ENCODE assay signal across 8 mouse cellular contexts in the genomic region with DNA sequence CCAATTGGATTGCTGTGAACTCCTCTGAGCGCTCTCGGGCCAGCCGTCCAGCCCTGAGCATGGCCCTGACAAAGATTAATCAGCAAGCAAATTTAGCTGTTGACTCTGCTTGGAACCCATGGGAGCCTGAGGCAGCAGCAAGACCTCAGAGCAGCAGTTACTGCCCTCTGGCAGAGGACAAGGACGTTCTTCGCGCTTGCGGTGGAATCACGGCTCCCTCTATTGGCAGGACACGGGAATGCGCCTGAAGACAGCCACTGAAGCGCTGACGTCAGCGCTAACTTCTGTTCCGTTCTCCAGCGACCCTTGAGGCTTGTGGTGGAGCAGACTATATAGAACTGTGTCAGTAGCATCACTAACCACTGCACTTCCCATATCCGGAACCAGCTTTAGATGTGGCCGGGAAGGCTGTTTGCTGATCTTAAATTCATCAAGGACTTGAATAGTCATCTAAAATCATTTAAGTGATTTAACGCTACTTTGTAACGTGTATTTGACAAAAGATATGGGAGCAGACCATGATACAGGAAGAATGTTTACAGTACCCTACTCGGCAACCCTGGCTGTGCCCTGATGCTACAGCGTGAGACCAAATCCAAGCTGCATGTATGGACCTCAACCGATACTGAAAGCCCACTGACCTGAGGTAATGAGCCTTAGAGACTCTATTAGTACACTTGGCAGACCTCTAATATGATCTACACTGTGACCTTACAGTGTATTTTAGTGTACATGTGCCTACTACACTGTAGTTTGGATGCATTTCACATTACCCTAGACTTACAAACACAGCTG. TPM values are rescaled to one million over a fixed set of nuclear protein-coding genes. Genes with fewer than 3 reads are reported as not detected.
DNase-seq lines count a peak whose midpoint lies in the region; ATAC-seq and TF ChIP-seq lines count a peak whose summit lies in the region.

No protein-coding gene starts in this region.

- peak; percentile 71; the same call in 1 of the 2 replicates for TF ChIP-seq EP300 in ES-Bruce4 (IDR thresholded peaks at IDR 0.05; ENCODE audit: insufficient read depth, low read depth, low read length)

- peak; percentile 100 for TF ChIP-seq CTCF in ES-Bruce4 (IDR thresholded peaks at IDR 0.05; ENCODE audit: low read depth, low read length)
- TF ChIP-seq CTCF in lung, embryonic 14.5 days (IDR thresholded peaks at IDR 0.05; ENCODE audit: low read depth), result peak; percentile 100
- TF ChIP-seq CTCF in thymus, adult 2 months (IDR thresholded peaks at IDR 0.05; ENCODE audit: borderline replicate concordance, control insufficient read depth, extremely low read depth, insufficient read depth, low read length, poor library complexity), result peak; percentile 95

- intact Hi-C loops in heart, postnatal 36 days (cut with DNase I), result loop anchor here (1.0 kb wide), 1 partner anchor 367 kb away; no protein-coding TSS in a partner anchor

- DNase-seq in cerebellum, adult 11-12 months, result peak; percentile 25
- peak; percentile 82 to 88 for DNase-seq in heart, postnatal 36 days
- peak; percentile 57 to 90 for DNase-seq in layer of hippocampus, adult 18-20 months (ENCODE audit: low spot score in 2 of 2)
- DNase-seq in lung, embryonic 14.5 days, result peak; percentile 97
- DNase-seq in ovary, adult 18-20 months (ENCODE audit: low spot score), result peak; percentile 67
- peak; percentile 84 for DNase-seq in thymus, adult 2 months

- no peaks in the 10 kb centered on the region for H3K36me3 ChIP-seq in ES-Bruce4 (ENCODE audit: control insufficient read depth, insufficient read depth, low read length, poor library complexity, severe bottlenecking)
- H3K36me3 ChIP-seq in forebrain, embryonic 16.5 days (ENCODE audit: control insufficient read depth, insufficient read depth), result no peaks in the 10 kb centered on the region
- no peaks in the 10 kb centered on the region for H3K36me3 ChIP-seq in lung, embryonic 14.5 days (ENCODE audit: insufficient read depth)
- H3K36me3 ChIP-seq in thymus, adult 2 months (ENCODE audit: control insufficient read depth, insufficient read depth, low read length), result no peaks in the 10 kb centered on the region

- 21% methylated on average over 22 of the region's 22 CpGs for WGBS in forebrain, embryonic 16.5 days
- WGBS in lung, embryonic 14.5 days, result 16% methylated on average over 22 of the region's 22 CpGs
- WGBS in thymus, adult 2 months, result 10% methylated on average over 22 of the region's 22 CpGs

- peaks cover 3% of the 10 kb centered on the region; the same call in 1 of the 2 replicates for H3K27me3 ChIP-seq in ES-Bruce4 (ENCODE audit: control insufficient read depth, insufficient read depth, low read length, poor library complexity, severe bottlenecking)
- no peaks in the 10 kb centered on the region for H3K27me3 ChIP-seq in forebrain, embryonic 16.5 days (replicated peaks; ENCODE audit: control insufficient read depth, insufficient read depth, low read length)
- H3K27me3 ChIP-seq in lung, embryonic 14.5 days (ENCODE audit: insufficient read depth, low read length), result no peaks in the 10 kb centered on the region
- H3K27me3 ChIP-seq in thymus, adult 2 months (ENCODE audit: control insufficient read depth, insufficient read depth, low read length), result no peaks in the 10 kb centered on the region

- no peak overlapping the region for H3K9ac ChIP-seq in ES-Bruce4 (ENCODE audit: low read depth, poor library complexity, severe bottlenecking)
- no peak overlapping the region for H3K9ac ChIP-seq in forebrain, embryonic 16.5 days (replicated peaks; ENCODE audit: low read depth, low read length)
- H3K9ac ChIP-seq in lung, embryonic 14.5 days, result no peak overlapping the region

- H3K4me3 ChIP-seq in ES-Bruce4 (ENCODE audit: low read depth, low read length), result no peak overlapping the region
- no peak overlapping the region for H3K4me3 ChIP-seq in forebrain, embryonic 16.5 days (replicated peaks; ENCODE audit: low read length)
- H3K4me3 ChIP-seq in lung, embryonic 14.5 days (ENCODE audit: low read depth, low read length), result no peak overlapping the region
- H3K4me3 ChIP-seq in thymus, adult 2 months (ENCODE audit: control insufficient read depth, insufficient read depth, low read length), result no peak overlapping the region

- H3K9me3 ChIP-seq in ES-Bruce4 (replicated peaks; ENCODE audit: control insufficient read depth, insufficient read depth, low read length, poor library complexity, severe bottlenecking), result no peaks in the 10 kb centered on the region
- H3K9me3 ChIP-seq in forebrain, embryonic 16.5 days (ENCODE audit: control insufficient read depth, low read length), result no peaks in the 10 kb centered on the region
- H3K9me3 ChIP-seq in lung, embryonic 14.5 days (ENCODE audit: low read depth, low read length), result no peaks in the 10 kb centered on the region

- H3K27ac ChIP-seq in ES-Bruce4 (ENCODE audit: insufficient read depth, low read length), result no peak overlapping the region
- H3K27ac ChIP-seq in forebrain, embryonic 16.5 days (ENCODE audit: low read length), result no peak overlapping the region
- H3K27ac ChIP-seq in lung, embryonic 14.5 days (ENCODE audit: low read depth), result no peak overlapping the region
- no peak overlapping the region for H3K27ac ChIP-seq in thymus, adult 2 months (ENCODE audit: control insufficient read depth, insufficient read depth, low read length)

- H3K4me2 ChIP-seq in forebrain, embryonic 16.5 days (ENCODE audit: low read length), result peak overlapping the region; percentile 34
- H3K4me2 ChIP-seq in lung, embryonic 14.5 days, result peak overlapping the region; percentile 44

- H3K4me1 ChIP-seq in ES-Bruce4 (ENCODE audit: control insufficient read depth, insufficient read depth, low read length), result no peaks in the 10 kb centered on the region
- H3K4me1 ChIP-seq in forebrain, embryonic 16.5 days (replicated peaks; ENCODE audit: control insufficient read depth, insufficient read depth, low read length), result peaks cover 8% of the 10 kb centered on the region
- H3K4me1 ChIP-seq in lung, embryonic 14.5 days (ENCODE audit: insufficient read depth), result no peaks in the 10 kb centered on the region
- no peaks in the 10 kb centered on the region for H3K4me1 ChIP-seq in thymus, adult 2 months (replicated peaks; ENCODE audit: control insufficient read depth, insufficient read depth, low read length)

- peak; percentile 81 for ATAC-seq in forebrain, embryonic 16.5 days
- ATAC-seq in lung, embryonic 14.5 days (ENCODE audit: insufficient read depth), result peak; percentile 92

- TF ChIP-seq POLR2A in ES-Bruce4 (IDR thresholded peaks at IDR 0.05; ENCODE audit: insufficient read depth, low read length), result no peak
- TF ChIP-seq POLR2A in thymus, adult 2 months (IDR thresholded peaks at IDR 0.05; ENCODE audit: control insufficient read depth, extremely low read depth, insufficient read depth, low read length, poor library complexity), result no peak

RNA-seq across cellular contexts. Expression of gene Barx2, which starts 12.8 kb away (rescaled TPM):
- 0.46 TPM in 1 of 2 replicates, not detected in the other for polyA plus RNA-seq in ES-Bruce4 (2011; ENCODE audit: insufficient read depth, insufficient read length, low read depth, missing spikeins)
- polyA plus RNA-seq in forebrain, embryonic 16.5 days (2015; fragmentation: Nextera tagmentation; extraction: Ambion mirVana), result not detected in 2 replicates
- not detected for total RNA-seq in heart, postnatal 36 days (2021)
- total RNA-seq in layer of hippocampus, adult 18-20 months (2021), result under 1 TPM; 0.71 to 0.84 TPM
- polyA plus RNA-seq in lung, embryonic 14.5 days (2014; fragmentation: Nextera tagmentation; extraction: Ambion mirVana), result 0.22 and 0.36 TPM in 2 replicates
- 0.66 and 0.85 TPM in 2 replicates for polyA plus RNA-seq in thymus, adult 2 months (2012; rRNA removed)

Comparison
In these comparisons a context has a peak if more than half of its experiments do, and no peak if none do; other contexts are left out.
1. DNase-seq: peak in every context shown above with its lines; median percentile 97 in lung, embryonic 14.5 days; 85 in heart, postnatal 36 days; 84 in thymus, adult 2 months; 74 in layer of hippocampus, adult 18-20 months; 67 in ovary, adult 18-20 months; 25 in cerebellum, adult 11-12 months.